Mouse (Mus musculus): Measurements from ENCODE around the gene Tbx3. TPM values are rescaled to one million over a fixed set of nuclear protein-coding genes. Genes with fewer than 3 reads are reported as not detected.

Gene Tbx3
- polyA plus RNA-seq (2012; ENCODE audit: insufficient read depth, insufficient read length, missing spikeins) = 3.7 and 5.0 TPM in 2 replicates

DNA sequence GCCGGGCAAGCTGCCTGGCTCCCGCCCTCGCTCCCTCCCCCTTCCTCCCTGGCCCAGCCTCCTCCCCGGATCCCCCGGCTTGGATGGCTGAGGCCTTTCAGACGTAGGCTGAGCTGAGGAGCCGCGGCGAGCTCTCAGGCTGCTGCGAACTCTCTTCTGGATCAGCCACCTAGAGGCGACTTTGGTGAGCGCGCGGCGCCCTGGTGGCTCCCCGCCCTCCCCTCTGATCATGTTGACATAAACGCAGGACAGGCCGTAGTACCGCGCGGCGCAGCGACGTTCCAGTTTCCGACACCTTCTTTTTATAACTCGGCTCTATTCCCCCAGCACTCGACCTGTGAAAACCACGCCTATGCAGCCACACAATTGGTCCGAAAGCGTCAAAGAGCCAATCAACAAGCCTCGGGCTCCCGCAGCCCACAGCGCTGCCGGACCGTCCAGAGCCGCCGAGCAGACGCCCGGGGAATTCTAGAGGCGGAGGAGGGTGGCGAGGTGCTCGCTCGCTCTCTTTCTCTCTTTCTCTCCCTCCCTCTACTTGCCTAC, at the start of gene Tbx3:
Gene Tbx3, plus strand, starts transcription at position 104 of the 543 bp plus-strand sequence.
- Histone ChIP-seq H3K4me3 (ENCODE audit: insufficient read depth, low read depth, low read length) (peak within 1 kb of the TSS; percentile 95), H3K27ac (replicated peaks; ENCODE audit: low read depth, low read length) (peak within 1 kb of the TSS; percentile 95), H3K4me1 (ENCODE audit: control insufficient read depth, insufficient read depth, insufficient read length, low read length) (no peaks in the 10 kb centered on the region)

DNA sequence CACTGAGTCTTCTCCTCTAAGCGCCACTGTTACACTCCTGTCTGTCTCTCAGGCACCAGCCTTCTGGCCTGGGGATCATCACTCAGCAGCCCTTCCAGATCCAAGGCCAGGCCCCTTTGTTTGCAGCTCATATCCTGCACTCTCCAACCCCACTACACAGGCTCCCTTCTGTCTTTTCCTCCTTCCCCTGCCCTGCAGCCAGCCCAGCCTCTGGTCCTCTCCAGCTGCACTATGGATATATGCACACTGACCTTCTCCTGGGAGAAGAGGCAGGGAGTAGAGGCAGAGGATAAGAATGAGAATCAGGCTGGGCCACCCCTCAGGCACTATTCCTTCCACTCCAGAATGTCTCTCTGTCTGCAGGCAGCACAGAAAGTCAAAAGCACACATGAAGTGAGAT, 48.4 kb upstream of the Tbx3 start:
- H3K4me3 ChIP-seq (ENCODE audit: insufficient read depth, low read depth, low read length) = no peak overlapping the region
- H3K4me1 ChIP-seq (ENCODE audit: control insufficient read depth, insufficient read depth, insufficient read length, low read length) = no peaks in the 10 kb centered on the region
- H3K27ac ChIP-seq (replicated peaks; ENCODE audit: low read depth, low read length) = no peak overlapping the region

DNA sequence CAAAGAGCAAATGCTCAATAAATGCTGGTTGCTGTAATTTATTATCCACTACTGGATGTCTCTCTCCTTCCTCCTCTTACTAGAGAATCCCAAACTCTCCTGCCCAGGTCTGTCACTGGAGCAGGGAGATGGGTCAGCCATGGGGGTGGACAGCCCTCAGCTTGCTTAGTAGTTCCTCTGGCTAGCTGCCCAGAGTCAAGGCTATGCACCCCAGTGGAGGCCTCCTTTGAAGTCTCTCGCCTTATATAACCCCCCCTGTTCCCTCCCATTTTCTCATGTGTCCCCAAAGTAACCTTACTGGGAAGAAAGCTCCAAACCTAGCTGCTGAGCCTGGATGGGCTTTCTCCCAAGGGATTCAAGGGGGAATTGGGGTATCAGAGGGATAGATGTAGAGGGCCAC, 45.9 kb upstream of the Tbx3 start:
- H3K27ac ChIP-seq (replicated peaks; ENCODE audit: low read depth, low read length) = no peak overlapping the region
- no peak overlapping the region for H3K4me3 ChIP-seq (ENCODE audit: insufficient read depth, low read depth, low read length)
- no peaks in the 10 kb centered on the region for H3K4me1 ChIP-seq (ENCODE audit: control insufficient read depth, insufficient read depth, insufficient read length, low read length)

DNA sequence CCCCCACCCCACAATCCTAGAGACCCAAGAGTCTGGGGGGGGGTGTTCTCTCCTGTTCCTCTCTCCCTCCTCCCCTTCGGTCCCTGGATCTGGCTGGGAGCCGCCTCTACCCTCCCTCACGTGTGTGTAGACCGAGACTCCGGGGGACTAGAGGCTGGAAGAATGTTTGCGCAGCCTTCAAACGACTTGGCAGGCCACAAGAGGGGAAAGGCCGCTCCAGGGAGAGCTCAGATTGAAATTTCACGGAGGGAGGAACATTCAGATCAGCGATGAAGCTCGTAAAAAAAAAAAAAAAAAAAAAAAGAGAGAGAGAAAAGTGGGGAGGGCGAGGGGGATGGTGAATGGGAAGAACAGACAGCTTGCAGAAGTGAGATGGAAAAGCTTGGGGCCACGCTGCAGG, 44.9 kb upstream of the Tbx3 start:
- H3K4me1 ChIP-seq (ENCODE audit: control insufficient read depth, insufficient read depth, insufficient read length, low read length) = no peaks in the 10 kb centered on the region
- H3K4me3 ChIP-seq (ENCODE audit: insufficient read depth, low read depth, low read length) = no peak overlapping the region
- H3K27ac ChIP-seq (replicated peaks; ENCODE audit: low read depth, low read length) = no peak overlapping the region

DNA sequence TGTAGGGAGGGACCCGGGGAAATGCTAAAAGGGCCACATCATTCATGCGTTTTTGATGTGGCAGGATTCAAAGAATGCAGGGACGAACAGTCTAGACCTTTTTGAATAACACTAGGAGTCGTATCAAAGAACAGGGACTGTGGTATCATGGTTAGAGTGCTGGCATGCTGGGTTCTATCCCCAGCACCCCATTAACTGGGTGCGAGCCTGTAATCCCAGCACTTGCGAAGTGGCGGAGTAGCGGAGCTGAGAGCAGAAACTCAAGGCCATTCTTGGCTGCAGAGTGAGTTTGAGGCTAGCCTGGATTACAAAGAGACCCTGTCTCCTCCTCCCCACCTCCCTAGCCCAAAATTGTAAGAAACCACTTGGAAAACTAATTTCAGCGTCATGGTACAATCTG, 44.3 kb upstream of the Tbx3 start:
- H3K4me1 ChIP-seq (ENCODE audit: control insufficient read depth, insufficient read depth, insufficient read length, low read length) = no peaks in the 10 kb centered on the region
- H3K4me3 ChIP-seq (ENCODE audit: insufficient read depth, low read depth, low read length) = no peak overlapping the region
- no peak overlapping the region for H3K27ac ChIP-seq (replicated peaks; ENCODE audit: low read depth, low read length)

DNA sequence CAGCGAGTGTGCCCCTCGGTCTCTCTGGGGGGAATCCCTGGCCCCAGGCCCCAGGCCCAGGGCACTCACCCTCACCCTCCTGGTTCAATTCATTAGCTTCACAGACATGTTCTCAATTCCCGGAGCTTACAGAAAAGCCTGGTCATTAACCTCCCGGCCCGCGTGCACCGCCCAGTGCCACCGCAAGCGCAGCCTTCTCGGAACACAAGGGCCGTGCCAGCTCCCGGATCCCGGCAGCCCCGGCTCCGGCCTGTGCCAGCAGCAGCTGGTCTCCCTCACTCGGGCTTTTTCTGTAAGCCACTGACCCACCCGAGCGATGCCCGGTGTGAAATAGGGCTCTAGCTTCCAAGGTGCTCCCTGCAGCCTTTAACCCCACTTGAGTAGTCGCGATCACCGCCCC, 43.8 kb upstream of the Tbx3 start:
- no peak overlapping the region for H3K27ac ChIP-seq (replicated peaks; ENCODE audit: low read depth, low read length)
- H3K4me1 ChIP-seq (ENCODE audit: control insufficient read depth, insufficient read depth, insufficient read length, low read length) = no peaks in the 10 kb centered on the region
- peak overlapping the region; percentile 24; the same call in 1 of the 2 replicates for H3K4me3 ChIP-seq (ENCODE audit: insufficient read depth, low read depth, low read length)

DNA sequence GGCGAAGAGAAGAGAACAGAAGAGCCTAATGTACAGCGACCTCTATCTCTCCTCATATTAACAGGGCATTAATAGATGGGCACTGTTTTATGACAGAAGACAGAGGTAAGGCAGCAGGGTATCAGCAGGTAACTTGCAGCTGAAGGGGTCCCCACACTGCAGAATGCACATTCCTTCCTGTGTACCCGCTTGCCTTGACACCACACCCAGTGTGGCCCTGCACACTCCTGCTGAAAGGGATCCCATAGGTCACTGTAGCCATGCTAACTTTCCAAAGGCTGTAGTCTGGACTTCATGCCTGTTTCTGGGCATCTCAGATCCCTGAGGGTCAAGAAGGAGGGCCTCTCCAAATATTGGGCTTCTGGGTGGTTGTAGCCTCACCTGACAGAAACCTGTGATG, 42.4 kb upstream of the Tbx3 start:
- no peak overlapping the region for H3K4me3 ChIP-seq (ENCODE audit: insufficient read depth, low read depth, low read length)
- no peaks in the 10 kb centered on the region for H3K4me1 ChIP-seq (ENCODE audit: control insufficient read depth, insufficient read depth, insufficient read length, low read length)
- no peak overlapping the region for H3K27ac ChIP-seq (replicated peaks; ENCODE audit: low read depth, low read length)

DNA sequence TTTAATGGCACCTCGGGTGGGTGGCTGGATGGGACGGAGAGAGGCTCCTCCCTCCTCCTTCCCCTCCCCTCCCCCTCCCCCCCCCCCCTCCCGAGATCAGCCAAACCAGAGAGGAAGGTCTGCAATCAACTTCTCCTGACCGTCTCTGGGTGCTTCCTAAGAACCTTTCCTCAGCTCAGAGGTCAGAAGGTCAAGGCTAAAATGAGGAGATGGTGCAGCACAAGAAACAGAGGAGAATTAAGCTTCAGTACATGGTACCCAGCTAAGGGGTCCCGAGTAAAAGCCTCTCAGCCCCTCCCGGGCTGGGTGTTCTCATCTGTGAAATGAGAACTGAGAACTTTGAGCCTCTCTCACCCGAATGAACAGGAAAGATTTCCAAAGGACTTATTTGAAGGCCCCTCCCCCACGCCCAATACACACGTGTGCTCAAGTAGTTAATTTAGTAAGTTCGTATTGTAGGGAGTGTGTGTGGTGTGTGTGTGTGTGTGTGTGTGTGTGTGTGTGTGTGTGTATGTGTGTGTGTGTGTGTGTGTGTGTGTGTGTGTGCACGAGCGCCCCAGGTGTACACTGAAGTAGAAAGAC, 41.6 kb upstream of the Tbx3 start:
- H3K27ac ChIP-seq (replicated peaks; ENCODE audit: low read depth, low read length) = no peak overlapping the region
- H3K4me3 ChIP-seq (ENCODE audit: insufficient read depth, low read depth, low read length) = no peak overlapping the region
- no peaks in the 10 kb centered on the region for H3K4me1 ChIP-seq (ENCODE audit: control insufficient read depth, insufficient read depth, insufficient read length, low read length)

DNA sequence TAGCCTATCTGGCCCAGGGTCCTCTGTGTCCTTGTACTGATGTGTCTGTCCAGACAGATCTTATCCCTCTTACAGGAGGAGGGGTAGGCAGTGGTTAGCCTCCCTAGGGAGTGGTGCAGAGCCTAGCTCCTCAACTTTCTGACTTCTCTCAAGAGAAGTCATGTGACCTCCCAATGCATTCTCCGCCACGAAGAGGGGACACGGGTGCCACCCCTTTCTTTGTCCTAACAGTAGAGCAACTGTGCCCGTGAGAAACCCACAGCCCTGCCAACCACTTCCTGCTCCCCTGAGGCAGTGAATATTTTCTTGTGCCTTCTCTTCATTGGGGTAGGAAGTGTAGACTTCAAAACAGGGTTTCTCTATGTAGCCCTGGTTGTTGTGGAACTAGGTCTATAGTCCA, 36.9 kb upstream of the Tbx3 start:
- H3K27ac ChIP-seq (replicated peaks; ENCODE audit: low read depth, low read length) = no peak overlapping the region
- H3K4me3 ChIP-seq (ENCODE audit: insufficient read depth, low read depth, low read length) = no peak overlapping the region
- H3K4me1 ChIP-seq (ENCODE audit: control insufficient read depth, insufficient read depth, insufficient read length, low read length) = no peaks in the 10 kb centered on the region

DNA sequence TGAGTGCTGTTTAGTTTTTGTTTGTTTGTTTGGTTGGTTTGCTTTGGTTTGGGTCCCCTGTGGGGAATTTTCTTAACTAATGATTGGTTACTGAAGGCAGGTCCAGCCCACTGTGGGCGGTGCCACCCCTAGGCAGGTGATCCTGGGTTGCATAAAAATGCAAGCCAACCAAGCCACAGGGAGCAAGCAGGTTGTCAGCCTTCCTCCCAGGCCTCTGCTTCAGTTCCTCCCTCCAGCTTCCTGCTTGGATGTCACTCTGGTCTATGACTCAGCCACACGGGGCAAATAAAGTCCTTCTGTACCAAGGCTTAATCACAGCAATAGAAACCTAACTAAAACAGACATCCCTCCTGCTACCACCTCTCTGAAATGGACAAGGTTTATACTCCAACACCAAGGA, 35.6 kb upstream of the Tbx3 start:
- H3K4me3 ChIP-seq (ENCODE audit: insufficient read depth, low read depth, low read length) = no peak overlapping the region
- no peaks in the 10 kb centered on the region for H3K4me1 ChIP-seq (ENCODE audit: control insufficient read depth, insufficient read depth, insufficient read length, low read length)
- H3K27ac ChIP-seq (replicated peaks; ENCODE audit: low read depth, low read length) = no peak overlapping the region

DNA sequence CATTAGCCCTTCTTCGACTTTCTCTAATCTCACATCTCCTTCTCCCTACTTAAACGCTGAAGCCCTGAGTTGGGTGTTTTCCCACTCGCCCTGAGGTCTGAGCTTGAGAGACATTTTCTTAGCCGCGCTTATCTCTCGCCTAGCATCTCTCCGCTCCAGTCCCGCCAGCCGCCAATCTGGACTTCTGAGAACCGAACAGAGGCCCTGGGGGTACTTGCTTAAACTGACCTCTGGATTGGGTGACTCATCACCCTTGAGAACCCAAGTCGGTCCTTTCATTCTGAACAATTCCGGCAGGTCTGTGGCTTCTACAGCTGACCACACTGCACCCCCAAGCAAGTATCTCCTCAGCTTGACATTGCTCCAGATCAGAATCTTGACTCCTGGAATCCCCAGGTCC, 32.2 kb upstream of the Tbx3 start:
- H3K4me3 ChIP-seq (ENCODE audit: insufficient read depth, low read depth, low read length) = no peak overlapping the region
- H3K27ac ChIP-seq (replicated peaks; ENCODE audit: low read depth, low read length) = no peak overlapping the region
- H3K4me1 ChIP-seq (ENCODE audit: control insufficient read depth, insufficient read depth, insufficient read length, low read length) = no peaks in the 10 kb centered on the region

DNA sequence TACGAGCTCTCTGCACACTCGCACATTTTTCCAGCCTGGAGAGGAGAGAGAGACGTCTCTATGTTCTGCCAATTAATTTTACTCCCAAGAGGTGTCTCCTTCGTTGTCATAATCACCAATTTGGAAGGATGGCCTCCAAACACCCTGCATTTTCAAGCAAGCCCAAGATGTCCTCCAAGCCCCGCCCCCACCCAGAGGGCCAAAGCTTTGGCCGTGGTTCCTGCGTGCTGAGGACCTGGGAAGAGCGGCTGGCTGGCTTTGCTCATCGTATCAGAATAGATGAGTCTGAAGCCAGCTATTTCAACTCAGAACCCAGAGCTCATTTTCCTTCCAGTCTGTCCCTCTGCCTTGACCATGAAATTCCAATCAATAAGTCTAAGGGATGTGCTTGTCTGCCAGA, 29.4 kb upstream of the Tbx3 start:
- no peak overlapping the region for H3K4me3 ChIP-seq (ENCODE audit: insufficient read depth, low read depth, low read length)
- no peaks in the 10 kb centered on the region for H3K4me1 ChIP-seq (ENCODE audit: control insufficient read depth, insufficient read depth, insufficient read length, low read length)
- no peak overlapping the region for H3K27ac ChIP-seq (replicated peaks; ENCODE audit: low read depth, low read length)

DNA sequence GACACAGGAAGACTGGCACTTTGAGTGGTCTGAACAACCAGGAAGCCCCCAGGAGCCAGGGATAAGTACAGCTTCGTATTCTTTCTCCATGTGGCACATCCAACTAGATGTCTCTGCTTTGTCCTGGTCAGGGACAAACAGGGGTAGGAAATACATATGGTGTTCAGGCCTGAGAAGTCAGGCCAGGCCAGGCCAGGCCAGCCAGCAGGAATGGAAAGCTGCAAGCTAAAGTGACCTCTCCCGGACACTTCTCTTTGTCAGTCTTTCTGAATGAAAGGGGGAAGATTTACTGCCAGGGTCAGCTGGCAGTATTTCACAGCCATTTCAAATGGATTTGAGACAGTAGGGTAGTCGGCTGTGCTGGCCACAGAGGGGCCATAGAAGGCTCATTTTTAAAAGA, 28.8 kb upstream of the Tbx3 start:
- Histone ChIP-seq H3K4me3 (ENCODE audit: insufficient read depth, low read depth, low read length) (no peak overlapping the region), H3K4me1 (ENCODE audit: control insufficient read depth, insufficient read depth, insufficient read length, low read length) (no peaks in the 10 kb centered on the region), H3K27ac (replicated peaks; ENCODE audit: low read depth, low read length) (no peak overlapping the region)

DNA sequence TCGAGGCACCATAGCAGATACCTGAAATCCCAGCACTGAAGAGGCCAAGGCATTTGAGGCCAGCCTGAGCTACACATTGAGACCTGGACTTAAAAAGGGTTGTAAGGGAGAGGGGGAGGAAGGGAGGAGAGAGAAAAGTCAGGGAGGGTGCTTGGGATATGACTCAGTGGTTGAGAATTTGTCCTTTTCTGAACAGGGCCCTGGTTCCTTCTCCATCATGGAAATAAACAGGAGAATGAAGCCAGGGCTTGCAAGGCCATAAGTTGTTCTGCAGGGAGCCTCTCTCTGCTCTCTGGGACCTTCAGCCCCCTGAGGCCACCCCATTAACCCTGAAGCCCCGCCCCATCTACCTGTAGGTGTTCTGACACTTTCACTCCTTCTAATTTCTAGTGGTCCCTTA, 23.5 kb upstream of the Tbx3 start:
- Histone ChIP-seq H3K4me3 (ENCODE audit: insufficient read depth, low read depth, low read length) (no peak overlapping the region), H3K4me1 (ENCODE audit: control insufficient read depth, insufficient read depth, insufficient read length, low read length) (no peaks in the 10 kb centered on the region), H3K27ac (replicated peaks; ENCODE audit: low read depth, low read length) (no peak overlapping the region)

DNA sequence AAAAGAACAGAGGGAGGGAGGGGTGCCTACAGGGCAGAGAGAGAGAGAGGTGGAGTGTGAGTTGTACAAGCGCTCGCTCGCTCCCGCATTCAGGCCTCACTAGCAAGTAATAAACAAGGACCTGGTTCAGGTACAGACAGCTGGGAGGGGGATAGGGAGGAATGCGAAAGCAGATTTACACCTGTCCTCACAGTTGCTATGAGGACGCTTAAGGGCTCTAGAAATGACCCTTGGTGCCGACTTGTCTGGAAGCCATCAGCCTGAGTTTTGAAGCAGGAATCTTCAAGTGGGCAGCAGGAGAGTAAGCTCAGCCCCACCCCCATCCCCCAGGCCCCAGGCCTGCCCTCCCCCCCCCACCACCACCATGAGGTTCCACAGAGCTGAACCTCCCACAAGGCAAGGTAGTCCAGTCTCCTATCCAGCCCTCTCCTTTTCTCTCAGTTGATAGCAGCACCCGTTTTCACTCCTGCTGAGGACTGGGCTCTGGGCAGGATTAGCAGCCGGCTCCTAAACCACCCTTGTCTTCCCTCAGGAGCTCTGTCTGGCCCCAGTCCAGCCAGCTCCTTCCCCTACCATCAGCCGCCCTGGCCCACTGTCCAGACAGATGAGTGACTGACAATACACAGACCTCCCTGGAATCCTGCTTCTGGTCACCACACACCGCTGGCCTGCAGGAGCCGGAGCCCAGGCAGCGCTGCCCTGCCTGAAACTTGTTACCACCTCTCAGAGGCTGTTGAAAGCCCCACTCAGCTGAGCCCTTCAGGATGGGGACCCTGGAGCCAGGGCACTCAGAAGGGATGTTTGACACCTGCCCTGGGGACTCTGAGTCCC, 19.1 kb upstream of the Tbx3 start:
- Histone ChIP-seq H3K27ac (replicated peaks; ENCODE audit: low read depth, low read length) (no peak overlapping the region), H3K4me3 (ENCODE audit: insufficient read depth, low read depth, low read length) (no peak overlapping the region), H3K4me1 (ENCODE audit: control insufficient read depth, insufficient read depth, insufficient read length, low read length) (no peaks in the 10 kb centered on the region)

DNA sequence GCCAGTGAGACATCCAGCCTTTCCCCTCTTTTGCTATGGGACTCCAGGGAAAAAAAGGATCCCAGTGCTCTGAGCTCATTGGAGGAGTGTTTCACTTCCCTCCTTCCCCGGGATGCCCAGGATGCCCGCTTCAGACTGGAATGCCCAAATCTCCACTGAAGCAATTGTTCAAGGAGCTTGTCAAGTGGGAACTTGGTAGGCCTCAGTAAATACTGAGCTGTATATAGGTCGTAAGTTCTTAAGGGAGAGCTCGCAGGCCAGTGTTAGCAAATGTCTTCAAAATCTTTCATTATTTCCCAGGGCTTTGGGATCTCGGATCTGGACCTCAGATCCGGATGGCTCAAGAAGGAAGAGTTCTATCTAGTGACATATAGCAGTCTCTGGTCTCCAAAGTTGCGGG, 14.1 kb upstream of the Tbx3 start:
- Histone ChIP-seq H3K4me1 (ENCODE audit: control insufficient read depth, insufficient read depth, insufficient read length, low read length) (no peaks in the 10 kb centered on the region), H3K4me3 (ENCODE audit: insufficient read depth, low read depth, low read length) (no peak overlapping the region), H3K27ac (replicated peaks; ENCODE audit: low read depth, low read length) (no peak overlapping the region)

All from brown adipose tissue, adult 24 weeks (tissue).